Mouse (Mus musculus) liver, embryonic 11.5 days (tissue): Measurements from ENCODE around the gene Uncx. TPM values are rescaled to one million over a fixed set of nuclear protein-coding genes. Genes with fewer than 3 reads are reported as not detected.

Experiments used
- ATAC-seq: fragments of 200-750 bp; cut with Nextera tagmentation; replicated peaks from 2 replicates; pipeline ENCODE4 v1.8.0; 2017; ENCODE audit warnings: moderate number of reproducible peaks, mild to moderate bottlenecking, moderate TSS enrichment, moderate library complexity; ENCODE audit not compliant: low FRiP score
- DNase-seq: peaks from one replicate; pipeline ENCODE4 v3.0.0-alpha.2; 2017; ENCODE audit warnings: low spot score
- H3K27ac ChIP-seq: fragments of 300-500 bp; sonication (generic); 2 replicates; pipeline ENCODE4 v1.5.1; 2014; ENCODE audit warnings: mild to moderate bottlenecking, low read depth, low read length, control low read depth
- H3K27me3 ChIP-seq: fragments of 300-500 bp; sonication (generic); replicated peaks from 2 replicates; pipeline ENCODE4 v1.6.1; 2014; ENCODE audit warnings: low read length, mixed read lengths; ENCODE audit not compliant: control insufficient read depth, insufficient read depth
- H3K36me3 ChIP-seq: fragments of 300-500 bp; sonication (generic); 2 replicates; pipeline ENCODE4 v1.6.1; 2014; ENCODE audit warnings: mild to moderate bottlenecking, low read length, moderate library complexity, mixed read lengths; ENCODE audit not compliant: control insufficient read depth, insufficient read depth
- H3K4me1 ChIP-seq: fragments of 300-500 bp; sonication (generic); replicated peaks from 2 replicates; pipeline ENCODE4 v1.6.1; 2014; ENCODE audit warnings: low read length, mixed read lengths; ENCODE audit not compliant: control insufficient read depth, insufficient read depth
- H3K4me2 ChIP-seq: fragments of 300-500 bp; sonication (generic); 2 replicates; pipeline ENCODE4 v1.6.1; 2014; ENCODE audit warnings: mild to moderate bottlenecking, control low read depth, moderate library complexity
- H3K4me3 ChIP-seq: fragments of 300-500 bp; sonication (generic); 2 replicates; pipeline ENCODE4 v1.5.1; 2014; ENCODE audit warnings: low read depth, low read length, control low read depth
- H3K9ac ChIP-seq: fragments of 300-500 bp; sonication (generic); 2 replicates; pipeline ENCODE4 v1.6.1; 2014; ENCODE audit warnings: low read depth, low read length, control low read depth
- H3K9me3 ChIP-seq: fragments of 300-500 bp; sonication (generic); 2 replicates; pipeline ENCODE4 v1.6.1; 2016; ENCODE audit warnings: low read length, inconsistent platforms, mixed read lengths; ENCODE audit not compliant: control insufficient read depth
- WGBS: fragments of 180-500 bp; shearing (Covaris S2); extraction: QIAGEN DNeasy Blood & Tissue Kit; methylation state at CpG from one replicate; pipeline ENCODE4 v1.1.7; 2014; 5-methylcytosine and 5-hydroxymethylcytosine counted together
- polyA plus RNA-seq: library from polyadenylated mRNA; unstranded; fragments of >200 nt; fragmentation: Nextera tagmentation; extraction: Ambion mirVana; gene quantifications from 2 replicates; pipeline ENCODE4 v1.2.1, GENCODE M21; 2014

The Uncx gene
- polyA plus RNA-seq, 1 experiment from 2014 or later, result not detected

GRCm38 (mm10) chr5:139556116-139556678 lies 12.9 kb downstream of the Uncx start:
- Histone ChIP-seq H3K36me3 (no peaks in the 10 kb centered on the region), H3K4me3 (no peak overlapping the region), H3K27me3 (peaks cover 100% of the 10 kb centered on the region), H3K27ac (no peak overlapping the region), H3K4me2 (no peak overlapping the region), H3K9ac (no peak overlapping the region), H3K4me1 (no peaks in the 10 kb centered on the region), H3K9me3 (no peaks in the 10 kb centered on the region)
- DNase-seq, result no peak
- WGBS, result 9% methylated on average over 6 of the region's 6 CpGs
- no peak for ATAC-seq

DNA sequence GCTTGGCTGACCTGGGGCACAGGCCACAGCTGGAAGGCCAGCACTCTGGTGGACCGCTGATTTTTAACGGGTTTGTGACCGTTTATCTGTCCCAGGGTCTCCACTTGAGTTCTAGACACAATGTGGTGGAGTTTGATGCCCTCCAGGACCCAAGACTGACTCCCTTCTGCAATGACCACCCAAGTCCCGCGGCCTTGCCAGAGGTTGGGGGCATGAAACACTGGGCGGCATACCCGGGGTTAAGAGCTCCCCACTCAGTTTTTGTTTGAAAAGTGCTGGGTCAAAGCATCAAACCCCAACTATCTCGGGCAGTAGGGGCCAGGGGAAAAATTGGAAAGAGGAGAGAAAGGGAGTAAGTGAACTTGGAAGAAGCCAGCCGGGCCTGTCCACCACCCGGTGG lies 13.8 kb downstream of the Uncx start:
- no peak overlapping the region for H3K4me3 ChIP-seq
- DNase-seq, result no peak
- H3K36me3 ChIP-seq, result no peaks in the 10 kb centered on the region
- no peaks in the 10 kb centered on the region for H3K4me1 ChIP-seq
- H3K9ac ChIP-seq, result no peak overlapping the region
- no peaks in the 10 kb centered on the region for H3K9me3 ChIP-seq
- H3K27ac ChIP-seq, result no peak overlapping the region
- H3K27me3 ChIP-seq, result peaks cover 100% of the 10 kb centered on the region
- no peak overlapping the region for H3K4me2 ChIP-seq
- ATAC-seq, result no peak
- WGBS, result 10% methylated on average over 10 of the region's 10 CpGs

- DNase-seq (no peak), ATAC-seq (no peak)
- H3K4me3 ChIP-seq, result no peak overlapping the region
- H3K27me3 ChIP-seq, result peaks cover 100% of the 10 kb centered on the region
- 4% methylated on average over 43 of the region's 43 CpGs for WGBS
- no peak overlapping the region for H3K4me2 ChIP-seq
- no peak overlapping the region for H3K9ac ChIP-seq
- H3K9me3 ChIP-seq, result no peaks in the 10 kb centered on the region
- no peaks in the 10 kb centered on the region for H3K36me3 ChIP-seq
- H3K27ac ChIP-seq, result no peak overlapping the region
- H3K4me1 ChIP-seq, result no peaks in the 10 kb centered on the region
Observed at GRCm38 (mm10) chr5:139557531-139558467, 14.5 kb downstream of the Uncx start.

DNA sequence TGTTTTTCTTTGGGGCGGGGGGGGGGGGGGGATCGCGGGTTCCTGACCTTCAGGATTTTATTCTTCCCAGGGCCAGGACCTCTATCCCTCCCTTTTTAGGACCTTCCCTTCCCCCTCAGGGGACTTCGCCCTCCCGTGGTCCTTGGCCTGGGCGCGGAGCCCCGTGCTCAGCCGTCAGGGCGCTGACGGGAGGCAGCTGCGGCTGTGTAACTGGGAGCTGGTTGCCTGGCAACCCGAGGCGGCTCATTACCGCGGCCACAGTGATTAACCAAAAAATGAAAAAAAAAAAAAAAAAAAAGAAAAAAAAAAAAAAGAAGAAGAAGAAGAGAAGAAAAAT lies 15.1 kb downstream of the Uncx start:
- no peak for ATAC-seq

DNA sequence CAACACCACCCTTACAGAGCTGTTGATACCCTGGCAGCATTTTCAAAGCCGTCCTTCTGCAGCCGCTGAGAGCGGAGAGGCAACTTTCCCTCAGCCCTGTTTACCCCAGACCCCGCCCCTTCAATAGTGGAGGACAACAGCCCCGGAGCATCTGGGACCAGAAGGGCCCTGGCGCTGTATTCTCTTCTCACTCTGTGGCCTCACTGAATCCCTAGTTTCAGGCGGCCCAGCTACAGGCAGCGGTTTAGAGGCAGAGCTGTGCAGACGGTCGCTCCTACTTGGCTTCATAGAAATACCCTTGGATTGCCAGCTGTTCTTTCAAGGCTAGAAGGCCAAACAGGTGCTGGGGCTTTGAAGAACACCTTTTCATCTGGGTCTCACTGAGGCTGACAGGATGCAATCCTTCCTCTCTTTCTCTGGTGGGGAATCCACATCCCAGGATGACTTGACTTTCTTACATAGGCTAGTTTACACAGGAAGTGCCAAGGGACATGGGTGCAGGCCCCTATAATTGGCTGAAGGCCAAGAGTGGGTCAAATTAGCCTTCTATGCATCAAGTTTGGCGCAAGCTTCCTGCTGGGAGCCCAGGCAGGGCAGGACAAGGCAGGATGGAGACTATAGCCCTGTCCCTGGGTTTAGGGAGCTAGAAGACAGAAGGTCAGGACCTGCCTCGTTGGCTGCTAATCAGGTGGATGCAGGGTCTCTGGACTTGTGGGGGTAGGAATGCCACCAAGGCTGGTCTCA lies 15.8 kb downstream of the Uncx start:
- no peak overlapping the region for H3K4me2 ChIP-seq
- no peak overlapping the region for H3K27ac ChIP-seq
- peaks cover 99% of the 10 kb centered on the region for H3K27me3 ChIP-seq
- no peak overlapping the region for H3K4me3 ChIP-seq
- no peak for DNase-seq
- 9% methylated on average over 12 of the region's 12 CpGs for WGBS
- no peaks in the 10 kb centered on the region for H3K4me1 ChIP-seq
- no peaks in the 10 kb centered on the region for H3K9me3 ChIP-seq
- H3K9ac ChIP-seq, result no peak overlapping the region
- no peak for ATAC-seq
- H3K36me3 ChIP-seq, result no peaks in the 10 kb centered on the region

More for the DNA sequence above, 15.1 kb downstream of the Uncx start:
- Histone ChIP-seq H3K27me3 (peaks cover 100% of the 10 kb centered on the region), H3K9me3 (no peaks in the 10 kb centered on the region), H3K9ac (no peak overlapping the region), H3K4me1 (no peaks in the 10 kb centered on the region), H3K36me3 (no peaks in the 10 kb centered on the region), H3K4me3 (no peak overlapping the region), H3K4me2 (no peak overlapping the region), H3K27ac (no peak overlapping the region)
- WGBS, result under 1% methylated on average over 15 of the region's 16 CpGs
- no peak for DNase-seq

DNA sequence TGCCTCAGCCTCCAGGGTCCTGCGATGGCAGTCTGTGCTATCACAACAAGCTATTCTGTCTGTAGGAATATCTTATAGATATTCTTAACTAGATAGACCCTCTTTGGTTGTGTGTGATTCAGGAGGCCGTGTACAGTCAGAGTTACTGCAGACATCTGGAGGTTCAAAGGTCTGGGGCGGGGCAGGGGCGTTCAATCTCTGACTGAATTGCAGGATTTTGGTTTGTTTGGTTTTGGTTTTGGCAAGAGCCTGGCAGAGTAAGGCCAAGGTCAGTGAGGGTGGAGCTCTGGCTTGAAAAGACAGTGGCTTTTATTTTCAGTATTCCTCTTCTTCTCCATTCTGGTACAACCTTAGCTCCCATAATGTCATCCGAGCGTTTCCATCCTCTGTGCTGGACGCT lies 16.5 kb downstream of the Uncx start:
- Histone ChIP-seq H3K36me3 (no peaks in the 10 kb centered on the region), H3K4me1 (no peaks in the 10 kb centered on the region), H3K27ac (no peak overlapping the region), H3K9ac (no peak overlapping the region), H3K9me3 (no peaks in the 10 kb centered on the region), H3K4me3 (no peak overlapping the region), H3K27me3 (peaks cover 99% of the 10 kb centered on the region), H3K4me2 (no peak overlapping the region)
- no peak for ATAC-seq
- 44% methylated on average over 7 of the region's 7 CpGs for WGBS
- DNase-seq, result no peak

GRCm38 (mm10) chr5:139561363-139562001 lies 18.2 kb downstream of the Uncx start:
- no peak for DNase-seq
- Histone ChIP-seq H3K27me3 (peaks cover 94% of the 10 kb centered on the region), H3K4me1 (no peaks in the 10 kb centered on the region), H3K27ac (no peak overlapping the region), H3K4me2 (no peak overlapping the region), H3K4me3 (no peak overlapping the region), H3K9ac (no peak overlapping the region), H3K9me3 (no peaks in the 10 kb centered on the region), H3K36me3 (no peaks in the 10 kb centered on the region)
- 59% methylated on average over 4 of the region's 4 CpGs for whole genome bisulfite sequencing
- no peak for ATAC-seq

DNA sequence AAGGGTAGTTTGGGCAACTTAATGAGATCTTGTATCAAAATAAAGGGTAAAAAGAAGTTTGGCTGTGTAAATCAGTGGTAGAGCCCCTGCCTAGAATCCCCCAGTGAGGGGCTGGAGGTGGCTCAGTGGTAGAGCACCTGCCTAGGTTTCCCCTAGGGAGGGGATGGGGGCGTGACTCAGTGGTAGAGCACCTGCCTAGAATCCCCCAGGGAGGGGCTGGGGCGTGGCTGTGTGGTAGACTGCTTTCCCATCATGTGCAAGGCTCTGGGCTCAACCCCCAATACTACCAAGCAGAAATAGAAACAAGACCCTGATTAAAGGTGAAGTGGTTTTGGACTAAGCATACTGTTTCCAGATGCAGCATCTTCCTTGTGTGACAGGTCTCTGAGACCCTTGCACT lies 21.4 kb downstream of the Uncx start:
- H3K4me3 ChIP-seq, result no peak overlapping the region
- no peaks in the 10 kb centered on the region for H3K4me1 ChIP-seq
- H3K36me3 ChIP-seq, result no peaks in the 10 kb centered on the region
- no peak for DNase-seq
- H3K27ac ChIP-seq, result no peak overlapping the region
- H3K9me3 ChIP-seq, result no peaks in the 10 kb centered on the region
- ATAC-seq, result no peak
- WGBS, result 49% methylated on average over 2 of the region's 2 CpGs
- H3K4me2 ChIP-seq, result no peak overlapping the region
- H3K9ac ChIP-seq, result no peak overlapping the region
- peaks cover 73% of the 10 kb centered on the region for H3K27me3 ChIP-seq
